Mouse (Mus musculus) kidney, embryonic 16.5 days (tissue): ENCODE measurements around the gene Trh. TPM values are rescaled to one million over a fixed set of nuclear protein-coding genes. Genes with fewer than 3 reads are reported as not detected.
A peak's percentile ranks its signal among the peaks of the same experiment; 100 is the strongest.

Experiments used
- ATAC-seq: fragments of 200-750 bp; cut with Nextera tagmentation; 2 replicates; pipeline ENCODE4 v1.8.0; 2017; ENCODE audit warnings: moderate TSS enrichment; ENCODE audit not compliant: low FRiP score, low TSS enrichment
- H3K27ac ChIP-seq: fragments of 300-500 bp; sonication (generic); 2 replicates; pipeline ENCODE4 v1.5.1; 2014; ENCODE audit warnings: low read length
- H3K27me3 ChIP-seq: fragments of 300-500 bp; sonication (generic); 2 replicates; pipeline ENCODE4 v1.6.1; 2014; ENCODE audit warnings: low read length, control low read depth, mixed read lengths; ENCODE audit not compliant: insufficient read depth
- H3K36me3 ChIP-seq: fragments of 300-500 bp; sonication (generic); 2 replicates; pipeline ENCODE4 v1.6.1; 2014; ENCODE audit warnings: low read length, control low read depth, mixed read lengths; ENCODE audit not compliant: insufficient read depth
- H3K4me1 ChIP-seq: fragments of 300-500 bp; sonication (generic); 2 replicates; pipeline ENCODE4 v1.6.1; 2014; ENCODE audit warnings: low read length, control low read depth, mixed read lengths; ENCODE audit not compliant: insufficient read depth
- H3K4me2 ChIP-seq: fragments of 300-500 bp; sonication (generic); replicated peaks from 2 replicates; pipeline ENCODE4 v1.6.1; 2014; ENCODE audit warnings: low read depth, low read length
- H3K4me3 ChIP-seq: fragments of 300-500 bp; sonication (generic); 2 replicates; pipeline ENCODE4 v1.5.1; 2014; ENCODE audit warnings: mild to moderate bottlenecking, low read length
- H3K9ac ChIP-seq: fragments of 300-500 bp; sonication (generic); replicated peaks from 2 replicates; pipeline ENCODE4 v1.6.1; 2014; ENCODE audit warnings: low read length
- H3K9me3 ChIP-seq: fragments of 300-500 bp; sonication (generic); 2 replicates; pipeline ENCODE4 v1.6.1; 2016; ENCODE audit warnings: low read length, control low read depth
- WGBS: fragments of 180-500 bp; shearing (Covaris S2); extraction: QIAGEN DNeasy Blood & Tissue Kit; methylation state at CpG from one replicate; pipeline ENCODE4 v1.1.7; 2014; 5-methylcytosine and 5-hydroxymethylcytosine counted together
- polyA plus RNA-seq: library from polyadenylated mRNA; unstranded; fragments of >200 nt; fragmentation: Nextera tagmentation; extraction: Ambion mirVana; gene quantifications from 2 replicates; pipeline ENCODE4 v1.2.1, GENCODE M21; 2015

Gene Trh
- 7.2 TPM in 2 replicates for polyA plus RNA-seq

DNA sequence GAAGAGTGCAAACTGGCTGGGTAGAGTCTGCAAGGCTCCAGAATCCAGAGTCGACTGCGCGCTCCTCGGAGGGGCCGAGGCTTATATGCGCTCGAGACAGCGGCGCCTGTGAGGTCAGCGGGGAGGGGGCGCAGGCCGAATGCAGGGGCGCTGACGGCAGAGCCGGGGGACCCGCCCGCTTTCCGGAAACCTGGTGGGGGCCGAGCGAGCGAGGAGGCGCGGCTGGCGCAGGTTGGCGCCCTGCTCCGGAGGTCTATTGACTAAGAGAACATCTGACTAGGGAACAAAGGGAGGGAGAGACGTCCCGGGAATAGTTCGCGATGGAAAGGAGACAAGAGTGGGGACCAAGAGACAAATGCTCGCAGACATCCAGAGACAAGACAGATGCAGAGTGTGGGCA, at the start of gene Trh:
Gene Trh (minus strand): TSS at position 60 of the 400 bp plus-strand sequence.
- Histone ChIP-seq H3K36me3 (no peaks in the 10 kb centered on the region), H3K9me3 (no peaks in the 10 kb centered on the region), H3K4me2 (peak within 1 kb of the TSS; percentile 61), H3K4me3 (peak within 1 kb of the TSS; percentile 45), H3K27me3 (peaks cover 29% of the 10 kb centered on the region), H3K27ac (no peak within 1 kb of the TSS), H3K4me1 (0 out of 2 replicates have a peak, but pooled peaks cover 5% of the 10 kb centered on the region), H3K9ac (peak within 1 kb of the TSS; percentile 57)
- ATAC-seq, result no peak
- 1% methylated on average over 31 of the region's 31 CpGs for WGBS

DNA sequence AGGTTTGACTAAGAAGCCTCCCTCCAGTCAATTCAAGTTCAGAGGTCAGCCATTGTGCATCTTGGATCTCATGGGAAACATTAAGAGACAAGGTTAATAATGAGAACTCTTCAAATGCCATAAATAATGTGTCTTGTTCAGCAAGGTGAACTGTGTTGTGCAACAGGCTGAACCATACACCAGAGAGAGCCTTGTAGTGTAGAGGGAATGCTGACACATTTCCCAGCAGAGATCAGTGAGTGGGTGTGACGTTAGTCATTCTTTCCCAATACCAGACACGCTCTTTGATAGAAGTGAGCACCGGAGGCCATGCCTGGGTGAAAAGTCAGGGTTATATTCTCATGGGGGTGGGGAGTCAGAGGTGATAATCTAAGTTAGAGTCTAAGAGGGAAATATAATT, 46.4 kb upstream of the Trh start:
- no peak for ATAC-seq
- H3K36me3 ChIP-seq, result no peaks in the 10 kb centered on the region
- WGBS, result 77% methylated on average over 3 of the region's 3 CpGs
- H3K4me1 ChIP-seq, result no peaks in the 10 kb centered on the region
- no peaks in the 10 kb centered on the region for H3K27me3 ChIP-seq
- no peak overlapping the region for H3K4me2 ChIP-seq
- H3K27ac ChIP-seq, result no peak overlapping the region
- no peak overlapping the region for H3K4me3 ChIP-seq
- H3K9ac ChIP-seq, result no peak overlapping the region
- no peaks in the 10 kb centered on the region for H3K9me3 ChIP-seq

DNA sequence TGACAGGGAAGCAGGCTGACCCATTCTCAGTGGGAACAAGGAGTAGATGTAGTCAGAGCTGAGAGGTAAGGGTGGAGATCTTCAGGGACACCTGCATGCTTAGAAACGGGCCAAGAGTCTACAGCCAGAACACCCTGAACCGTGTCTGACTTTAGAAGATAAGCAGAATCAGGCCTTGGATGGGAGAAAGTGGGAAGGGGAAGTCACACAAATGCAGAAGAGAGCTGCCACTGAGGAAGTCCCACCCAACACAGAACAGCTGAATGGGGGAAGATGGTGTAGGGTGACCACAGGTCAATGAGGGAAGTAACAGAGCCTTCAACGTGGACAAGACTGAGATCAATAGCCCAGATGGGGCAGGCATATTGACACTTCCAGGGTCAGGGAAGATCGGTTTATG, 42.4 kb upstream of the Trh start:
- no peaks in the 10 kb centered on the region for H3K36me3 ChIP-seq
- H3K27ac ChIP-seq, result no peak overlapping the region
- no peak overlapping the region for H3K9ac ChIP-seq
- H3K9me3 ChIP-seq, result no peaks in the 10 kb centered on the region
- H3K4me2 ChIP-seq, result no peak overlapping the region
- H3K27me3 ChIP-seq, result no peaks in the 10 kb centered on the region
- 58% methylated on average over 4 of the region's 4 CpGs for WGBS
- no peak overlapping the region for H3K4me3 ChIP-seq
- H3K4me1 ChIP-seq, result no peaks in the 10 kb centered on the region
- ATAC-seq, result no peak

DNA sequence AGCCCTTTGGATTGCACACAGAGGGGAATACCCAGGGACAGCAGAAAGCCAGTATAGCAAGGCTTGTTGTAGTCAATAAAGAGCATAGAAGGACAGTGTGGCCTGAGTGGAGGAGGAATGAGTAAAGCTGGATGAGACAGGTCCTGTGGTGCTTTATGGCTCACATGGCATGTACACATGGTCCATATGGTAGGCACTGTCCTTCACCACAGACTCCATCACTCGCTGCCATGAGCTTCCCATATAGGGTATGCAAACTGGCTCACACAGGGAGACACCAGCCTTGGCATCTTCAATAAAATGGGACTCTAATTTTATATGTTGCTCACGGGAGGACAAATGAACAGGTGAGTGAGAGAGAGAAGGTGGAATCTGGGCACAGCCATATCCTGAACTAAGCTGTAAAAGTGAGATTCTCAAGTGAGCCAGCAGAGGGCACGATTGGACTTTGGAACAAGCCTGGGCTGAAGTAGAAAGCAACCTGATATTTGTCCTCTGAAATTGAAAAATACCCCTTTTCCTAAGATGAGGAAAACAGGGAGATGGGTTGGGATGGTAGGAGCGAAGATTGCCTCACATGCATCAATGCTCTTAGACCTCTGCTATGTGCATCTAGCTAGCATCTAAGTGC, 41.9 kb upstream of the Trh start:
- Histone ChIP-seq H3K36me3 (no peaks in the 10 kb centered on the region), H3K4me3 (no peak overlapping the region), H3K27ac (no peak overlapping the region), H3K27me3 (no peaks in the 10 kb centered on the region), H3K4me2 (no peak overlapping the region), H3K9ac (no peak overlapping the region), H3K9me3 (no peaks in the 10 kb centered on the region), H3K4me1 (no peaks in the 10 kb centered on the region)
- no peak; the same call in 1 of the 2 replicates for ATAC-seq
- WGBS, result 21% methylated on average over 4 of the region's 4 CpGs

DNA sequence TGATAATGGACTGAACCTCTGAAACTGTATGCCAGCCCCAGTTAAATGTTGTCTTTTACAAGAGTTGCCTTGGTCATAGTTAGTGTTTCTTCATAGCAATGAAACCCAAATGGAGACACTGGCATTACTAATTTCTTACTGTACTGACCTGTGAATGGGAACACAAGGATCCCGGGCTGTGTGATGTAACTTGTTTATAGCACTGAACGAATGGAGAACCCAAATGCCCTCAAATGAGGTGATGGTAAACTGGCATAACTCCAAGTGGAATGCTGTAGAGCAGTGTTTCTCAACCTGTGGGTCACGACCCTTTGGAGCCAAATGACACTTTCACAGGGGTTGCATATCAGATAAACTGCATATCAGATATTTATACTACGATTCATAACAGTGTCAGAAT, 41.1 kb upstream of the Trh start:
- Histone ChIP-seq H3K9me3 (no peaks in the 10 kb centered on the region), H3K27me3 (no peaks in the 10 kb centered on the region), H3K9ac (no peak overlapping the region), H3K36me3 (no peaks in the 10 kb centered on the region), H3K4me2 (no peak overlapping the region), H3K4me1 (no peaks in the 10 kb centered on the region), H3K4me3 (no peak overlapping the region), H3K27ac (no peak overlapping the region)
- ATAC-seq, result no peak
- WGBS, result 77% methylated on average over 4 of the region's 4 CpGs

DNA sequence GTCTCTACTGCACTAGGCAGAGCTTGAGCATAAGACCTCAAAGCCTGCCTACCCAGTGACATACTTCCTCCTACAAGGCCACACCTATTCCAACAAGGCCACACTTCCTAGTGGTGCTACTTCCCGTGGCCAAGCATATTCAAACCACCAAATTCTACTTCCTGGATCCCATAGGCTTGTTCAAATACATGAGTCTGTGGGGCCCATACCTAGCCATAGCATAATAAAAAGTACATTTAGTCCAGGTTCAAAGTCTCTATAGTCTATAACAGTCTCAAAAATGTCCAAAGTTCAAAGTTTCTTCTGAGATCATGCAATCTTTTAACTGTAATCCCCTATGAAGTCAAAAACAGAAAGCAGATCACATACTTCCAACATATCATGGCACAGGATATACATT, 32.7 kb upstream of the Trh start:
- WGBS, result 79% methylated on average over 1 of the region's 1 CpGs
- no peak overlapping the region for H3K9ac ChIP-seq

DNA sequence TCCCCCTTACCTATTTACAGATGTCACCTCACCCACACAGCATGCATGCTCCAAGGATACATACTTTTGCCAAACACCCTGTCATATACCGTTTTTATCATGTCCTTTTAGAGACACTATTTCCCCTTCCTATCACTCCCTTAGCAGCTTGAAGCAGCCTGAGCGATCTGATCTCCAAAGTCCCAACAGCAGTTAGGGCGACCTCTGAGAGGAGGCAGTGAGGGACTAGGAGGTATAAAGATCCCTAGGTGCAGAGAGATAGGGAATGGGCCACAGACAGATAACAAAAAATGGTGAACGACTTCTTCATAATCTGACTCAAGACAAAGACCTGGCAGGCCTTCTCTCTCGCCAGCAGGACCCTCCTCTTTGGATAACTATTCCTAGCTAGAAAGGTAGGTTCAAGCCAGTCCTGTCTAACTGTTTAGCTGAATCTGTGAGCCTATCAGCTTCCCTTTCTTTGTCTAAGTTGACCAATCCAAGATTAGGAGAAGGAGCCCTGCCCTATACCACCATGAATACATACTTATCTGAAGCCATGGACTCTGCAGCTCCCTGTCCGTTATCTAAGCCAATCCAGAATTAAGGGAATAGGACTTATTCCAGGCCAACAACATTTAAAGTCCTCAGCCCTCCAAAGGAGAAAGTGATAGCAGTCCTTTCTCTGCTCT, 29.3 kb upstream of the Trh start:
- 74% methylated on average over 6 of the region's 6 CpGs for WGBS
- H3K27ac ChIP-seq, result no peak overlapping the region
- no peak overlapping the region for H3K4me3 ChIP-seq
- no peak overlapping the region for H3K9ac ChIP-seq
- no peaks in the 10 kb centered on the region for H3K36me3 ChIP-seq
- ATAC-seq, result no peak
- no peaks in the 10 kb centered on the region for H3K27me3 ChIP-seq
- no peaks in the 10 kb centered on the region for H3K4me1 ChIP-seq
- no peaks in the 10 kb centered on the region for H3K9me3 ChIP-seq
- no peak overlapping the region for H3K4me2 ChIP-seq

More for the DNA sequence above, 32.7 kb upstream of the Trh start:
- no peaks in the 10 kb centered on the region for H3K27me3 ChIP-seq
- H3K27ac ChIP-seq, result no peak overlapping the region
- no peaks in the 10 kb centered on the region for H3K4me1 ChIP-seq
- H3K9me3 ChIP-seq, result no peaks in the 10 kb centered on the region
- no peak overlapping the region for H3K4me2 ChIP-seq
- ATAC-seq, result no peak
- H3K4me3 ChIP-seq, result no peak overlapping the region
- no peaks in the 10 kb centered on the region for H3K36me3 ChIP-seq

DNA sequence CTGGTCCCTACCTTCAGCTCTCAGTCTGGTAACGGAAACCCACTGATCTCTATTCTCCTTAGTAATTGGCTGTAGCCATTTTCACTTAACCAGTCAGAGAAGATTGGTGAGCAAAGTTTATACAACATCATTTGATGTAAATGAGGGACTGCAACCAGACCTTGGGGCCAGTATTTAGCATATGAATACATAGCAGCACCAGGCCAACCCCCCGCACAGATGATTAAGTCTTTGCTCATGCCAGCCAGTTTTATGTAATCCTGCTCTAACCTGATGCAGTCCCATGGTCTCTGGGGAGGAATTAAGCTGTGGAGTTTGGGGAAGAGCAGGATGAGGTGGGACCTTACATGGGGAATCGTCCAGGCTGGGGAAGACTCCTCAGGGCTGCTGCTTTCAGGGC, 28.2 kb upstream of the Trh start:
- Histone ChIP-seq H3K4me2 (no peak overlapping the region), H3K4me1 (no peaks in the 10 kb centered on the region), H3K27me3 (no peaks in the 10 kb centered on the region), H3K9ac (no peak overlapping the region), H3K36me3 (no peaks in the 10 kb centered on the region), H3K27ac (no peak overlapping the region), H3K4me3 (no peak overlapping the region), H3K9me3 (no peaks in the 10 kb centered on the region)
- ATAC-seq, result no peak
- 70% methylated on average over 3 of the region's 3 CpGs for WGBS

DNA sequence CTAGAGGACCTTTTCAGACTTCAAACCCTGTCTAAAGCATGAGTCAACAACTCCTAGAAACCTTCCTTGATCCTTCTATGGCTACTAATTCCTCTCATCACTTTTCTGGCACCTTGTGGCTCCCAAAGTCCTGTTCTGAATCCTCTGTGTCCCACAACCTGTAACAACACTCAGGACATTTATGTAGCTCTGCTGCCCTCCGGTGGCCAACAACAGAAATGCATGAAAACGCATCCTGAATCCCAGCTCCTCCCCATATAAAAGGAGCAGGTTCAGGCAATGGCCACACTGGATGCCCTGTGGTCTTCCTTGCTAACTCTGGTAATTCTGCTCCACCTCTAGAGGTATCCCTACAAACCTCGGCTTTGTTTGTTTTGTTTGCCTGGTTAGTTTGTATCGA, 24.6 kb upstream of the Trh start:
- no peak overlapping the region for H3K27ac ChIP-seq
- H3K4me1 ChIP-seq, result no peaks in the 10 kb centered on the region
- no peaks in the 10 kb centered on the region for H3K27me3 ChIP-seq
- no peak overlapping the region for H3K9ac ChIP-seq
- no peak overlapping the region for H3K4me3 ChIP-seq
- H3K36me3 ChIP-seq, result no peaks in the 10 kb centered on the region
- H3K4me2 ChIP-seq, result no peak overlapping the region
- H3K9me3 ChIP-seq, result no peaks in the 10 kb centered on the region
- peak; percentile 67; the same call in 1 of the 2 replicates for ATAC-seq
- WGBS, result 13% methylated on average over 4 of the region's 4 CpGs

DNA sequence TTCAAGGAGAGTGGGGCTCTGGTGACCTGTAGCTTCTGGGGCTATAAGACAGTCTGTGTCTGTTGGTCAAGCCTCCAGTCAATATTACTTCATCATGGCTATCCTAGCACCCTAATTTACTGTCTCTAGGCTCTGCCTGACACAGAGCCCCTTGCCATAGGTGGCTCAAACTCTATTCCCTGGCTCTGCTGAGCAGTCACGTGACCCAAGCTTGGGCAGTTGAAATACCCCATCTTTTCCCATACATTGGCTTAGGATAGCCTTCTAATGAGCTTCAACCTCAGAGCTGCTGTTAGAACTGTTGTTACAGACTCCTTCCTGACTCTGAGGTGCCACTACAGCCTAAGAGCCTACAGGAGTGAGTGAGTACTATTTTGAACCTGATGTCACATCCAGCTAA, 23.6 kb upstream of the Trh start:
- 74% methylated on average over 1 of the region's 1 CpGs for whole genome bisulfite sequencing
- H3K9ac ChIP-seq, result no peak overlapping the region

More for the DNA sequence above, 23.6 kb upstream of the Trh start:
- H3K9me3 ChIP-seq, result no peaks in the 10 kb centered on the region
- H3K4me3 ChIP-seq, result no peak overlapping the region
- H3K4me1 ChIP-seq, result no peaks in the 10 kb centered on the region
- H3K4me2 ChIP-seq, result no peak overlapping the region
- H3K27ac ChIP-seq, result no peak overlapping the region
- H3K36me3 ChIP-seq, result no peaks in the 10 kb centered on the region
- H3K27me3 ChIP-seq, result no peaks in the 10 kb centered on the region
- ATAC-seq, result no peak
